Mouse (Mus musculus): Measurements from ENCODE around the gene Fam186b.

GRCm38 (mm10) chr15:99343414-99344147, 47.9 kb upstream of the Fam186b start:
- no peak for TF ChIP-seq MAFK (IDR thresholded peaks at IDR 0.05; ENCODE audit: borderline replicate concordance, low read depth, low read length)
- TF ChIP-seq USF1 (IDR thresholded peaks at IDR 0.05; ENCODE audit: low read depth, low read length): no peak
- TF ChIP-seq E2F4 (IDR thresholded peaks at IDR 0.05; ENCODE audit: borderline replicate concordance, low read depth, low read length): no peak
- TF ChIP-seq POLR2AphosphoS2 (IDR thresholded peaks at IDR 0.05; ENCODE audit: low read length): no peak
- no peak for TF ChIP-seq CTCF (IDR thresholded peaks at IDR 0.05 in 2 of 3, conservative IDR thresholded peaks at IDR 0.05 in 1 of 3; ENCODE audit: control insufficient read depth in 1 of 3, insufficient read depth in 1 of 3, low read depth in 2 of 3, low read length in 3 of 3, poor library complexity in 1 of 3, severe bottlenecking in 1 of 3)
- no peak for TF ChIP-seq ZC3H11A (IDR thresholded peaks at IDR 0.05; ENCODE audit: low read depth, low read length)
- no peak for TF ChIP-seq UBTF (IDR thresholded peaks at IDR 0.05; ENCODE audit: borderline replicate concordance, insufficient read depth, low read depth, low read length)
- TF ChIP-seq MEF2A (IDR thresholded peaks at IDR 0.05; ENCODE audit: extremely low read depth, insufficient replicate concordance, low read depth, low read length, poor library complexity, severe bottlenecking): no peak
- no peak for TF ChIP-seq ZKSCAN1 (IDR thresholded peaks at IDR 0.05; ENCODE audit: low read depth, low read length)
- no peak for TF ChIP-seq EP300 (IDR thresholded peaks at IDR 0.05; ENCODE audit: low read depth in 1 of 2, low read length in 2 of 2)
- no peak for TF ChIP-seq POLR2A (IDR thresholded peaks at IDR 0.05; ENCODE audit: control insufficient read depth in 1 of 2, insufficient read depth in 1 of 2, low read depth in 1 of 2, low read length in 2 of 2, poor library complexity in 1 of 2)
- no peak for TF ChIP-seq KAT2A (conservative IDR thresholded peaks at IDR 0.05; ENCODE audit: low read depth, low read length)
- no peak for TF ChIP-seq CHD1 (IDR thresholded peaks at IDR 0.05; ENCODE audit: low read depth, low read length)
